Mouse (Mus musculus): ENCODE measurements at regions not wholly inside any gene's neighbourhood (a gene's known extent, or its start where the extent isn't known, plus 50 kb on each side); places are given as distances from the start of the nearest gene placed in this dataset.

DNA sequence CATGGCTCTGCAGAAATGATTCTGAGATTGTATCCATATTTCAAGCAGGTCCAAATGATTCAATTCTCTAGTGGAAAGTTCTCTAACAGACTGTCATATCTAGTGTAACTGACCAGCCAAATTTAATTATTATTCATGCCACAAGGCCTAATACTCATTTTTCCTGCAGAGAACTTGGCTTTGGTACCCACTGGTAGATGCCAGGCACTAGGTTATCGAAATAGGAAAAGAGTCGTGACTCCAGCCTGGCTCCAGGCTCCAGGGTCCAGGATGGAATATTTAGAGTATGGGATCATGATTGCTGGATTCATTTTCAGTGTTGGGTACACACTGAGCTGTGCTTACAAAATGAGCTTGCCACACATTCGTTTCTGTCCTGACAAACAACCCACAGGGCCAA lies 452.4 kb upstream of the Got2 start:
- ATAC-seq (replicated peaks; ENCODE audit: insufficient number of reproducible peaks, insufficient read depth, low FRiP score, low read depth), result no peak

DNA sequence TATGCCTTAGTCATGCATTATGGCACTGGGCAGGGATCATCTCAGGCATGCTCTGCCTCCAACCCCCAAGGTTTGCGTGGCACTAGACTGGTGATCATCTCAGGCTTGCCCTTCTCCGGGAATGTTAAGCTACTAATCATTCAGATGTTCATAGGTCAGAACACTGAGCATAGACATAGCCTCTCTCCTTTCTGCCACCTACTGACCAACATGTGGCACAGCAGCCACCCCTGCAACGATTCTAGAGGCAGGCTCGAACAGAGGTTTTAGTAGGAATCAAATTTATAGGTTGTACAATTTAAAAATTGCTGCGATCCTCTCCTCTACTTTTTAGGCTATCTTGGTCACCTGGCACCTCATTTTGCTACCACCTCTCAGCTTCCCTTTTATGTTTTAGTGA lies 430.0 kb upstream of the Got2 start:
- Histone ChIP-seq H3K4me3 (no peak overlapping the region), H3K4me2 (no peak overlapping the region), H3K4me1 (replicated peaks) (no peaks in the 10 kb centered on the region), H3K9ac (no peak overlapping the region), H3K27ac (no peak overlapping the region), H3K27me3 (no peaks in the 10 kb centered on the region), H3K9me3 (replicated peaks) (no peaks in the 10 kb centered on the region), H3K36me3 (no peaks in the 10 kb centered on the region)
- 66% methylated on average over 5 of the region's 5 CpGs for WGBS
- no peak for ATAC-seq (replicated peaks; ENCODE audit: insufficient number of reproducible peaks, insufficient read depth, low FRiP score, low read depth)

More for the DNA sequence above, 452.4 kb upstream of the Got2 start:
- Histone ChIP-seq H3K27ac (no peak overlapping the region), H3K9ac (no peak overlapping the region), H3K4me3 (no peak overlapping the region), H3K4me1 (replicated peaks) (no peaks in the 10 kb centered on the region), H3K36me3 (no peaks in the 10 kb centered on the region), H3K4me2 (no peak overlapping the region), H3K9me3 (replicated peaks) (no peaks in the 10 kb centered on the region), H3K27me3 (no peaks in the 10 kb centered on the region)
- WGBS, result 71% methylated on average over 3 of the region's 3 CpGs

- Histone ChIP-seq H3K9me3 (replicated peaks) (no peaks in the 10 kb centered on the region), H3K4me2 (no peak overlapping the region), H3K4me1 (replicated peaks) (no peaks in the 10 kb centered on the region), H3K9ac (no peak overlapping the region), H3K4me3 (no peak overlapping the region), H3K27me3 (no peaks in the 10 kb centered on the region), H3K36me3 (no peaks in the 10 kb centered on the region), H3K27ac (no peak overlapping the region)
- ATAC-seq (replicated peaks; ENCODE audit: insufficient number of reproducible peaks, insufficient read depth, low FRiP score, low read depth), result no peak
- 79% methylated on average over 12 of the region's 12 CpGs for WGBS
Measured at GRCm38 (mm10) chr8:96308989-96309718, 420.8 kb upstream of the Got2 start.

DNA sequence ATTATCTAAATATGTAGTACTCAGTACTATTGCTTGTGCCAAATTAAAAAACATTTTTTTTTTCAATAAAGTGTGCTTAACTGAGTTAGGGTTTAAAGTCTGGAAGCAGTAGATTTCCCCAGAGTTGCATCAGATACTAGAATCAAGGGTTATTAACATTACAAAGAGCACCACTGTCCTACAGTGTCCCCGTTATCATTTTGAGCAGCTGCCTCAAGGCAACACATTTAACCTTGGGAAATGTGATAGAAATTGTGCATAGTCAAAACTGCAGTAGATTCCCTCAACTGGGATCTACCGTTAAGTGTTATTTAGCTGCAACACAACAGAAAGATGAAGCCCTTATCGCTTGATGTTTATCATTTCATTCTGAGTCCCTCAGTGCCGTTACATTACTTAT lies 408.3 kb upstream of the Got2 start:
- Histone ChIP-seq H3K27ac (no peak overlapping the region), H3K4me3 (no peak overlapping the region), H3K27me3 (no peaks in the 10 kb centered on the region), H3K9me3 (replicated peaks) (no peaks in the 10 kb centered on the region), H3K4me2 (no peak overlapping the region), H3K9ac (no peak overlapping the region), H3K4me1 (replicated peaks) (no peaks in the 10 kb centered on the region), H3K36me3 (no peaks in the 10 kb centered on the region)
- no peak for ATAC-seq (replicated peaks; ENCODE audit: insufficient number of reproducible peaks, insufficient read depth, low FRiP score, low read depth)
- WGBS, result 81% methylated on average over 4 of the region's 4 CpGs

DNA sequence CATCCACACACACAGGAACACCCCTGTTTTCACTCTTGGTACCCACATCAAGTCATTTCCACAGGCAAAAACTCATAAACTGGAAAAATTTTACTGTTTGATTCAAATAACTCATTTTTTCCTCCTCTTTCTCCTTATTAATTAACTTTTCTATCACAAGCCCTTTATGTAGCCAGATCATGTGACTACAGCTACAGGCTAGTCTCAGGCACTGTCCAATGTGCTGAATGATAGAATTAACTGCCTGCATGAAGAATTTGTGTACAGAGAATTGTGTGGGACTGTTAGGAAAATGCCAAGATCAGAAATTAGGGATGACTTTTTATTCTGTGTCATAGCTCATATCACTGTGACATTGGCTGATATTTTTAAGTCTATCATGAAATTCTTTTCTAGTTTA lies 402.4 kb upstream of the Got2 start:
- Histone ChIP-seq H3K9ac (no peak overlapping the region), H3K4me1 (replicated peaks) (no peaks in the 10 kb centered on the region), H3K4me3 (no peak overlapping the region), H3K4me2 (no peak overlapping the region), H3K9me3 (replicated peaks) (no peaks in the 10 kb centered on the region), H3K27me3 (no peaks in the 10 kb centered on the region), H3K36me3 (no peaks in the 10 kb centered on the region), H3K27ac (no peak overlapping the region)
- no peak for ATAC-seq (replicated peaks; ENCODE audit: insufficient number of reproducible peaks, insufficient read depth, low FRiP score, low read depth)

GRCm38 (mm10) chr8:96289519-96289918 lies 401.2 kb upstream of the Got2 start:
- ATAC-seq (replicated peaks; ENCODE audit: insufficient number of reproducible peaks, insufficient read depth, low FRiP score, low read depth), result no peak
- Histone ChIP-seq H3K4me2 (no peak overlapping the region), H3K4me3 (no peak overlapping the region), H3K9ac (no peak overlapping the region), H3K36me3 (no peaks in the 10 kb centered on the region), H3K27me3 (no peaks in the 10 kb centered on the region), H3K9me3 (replicated peaks) (no peaks in the 10 kb centered on the region), H3K4me1 (replicated peaks) (no peaks in the 10 kb centered on the region), H3K27ac (no peak overlapping the region)
- 66% methylated on average over 3 of the region's 3 CpGs for WGBS

DNA sequence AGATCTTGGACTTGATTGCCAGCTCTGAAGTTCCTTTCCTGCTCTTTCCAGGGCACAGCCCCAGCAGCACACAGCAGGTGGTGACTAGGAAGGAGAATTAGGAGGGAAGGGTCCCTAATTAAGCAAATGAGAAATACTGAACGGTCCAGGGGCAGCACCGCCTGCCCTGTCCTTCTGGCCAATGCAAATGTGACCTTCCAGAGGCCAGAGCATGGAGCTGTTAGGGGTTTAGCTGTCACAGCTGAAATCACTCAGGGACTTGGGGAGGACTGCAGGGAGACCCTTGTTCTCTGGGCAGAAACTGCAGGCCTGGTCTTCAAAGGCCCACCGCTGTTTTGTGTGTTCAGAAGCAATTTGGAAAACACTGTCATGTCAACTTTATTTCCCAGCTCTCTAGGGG lies 400.2 kb upstream of the Got2 start:
- no peak overlapping the region for H3K4me3 ChIP-seq
- H3K27me3 ChIP-seq, result no peaks in the 10 kb centered on the region
- WGBS, result 45% methylated on average over 3 of the region's 3 CpGs
- no peaks in the 10 kb centered on the region for H3K9me3 ChIP-seq (replicated peaks)
- H3K36me3 ChIP-seq, result no peaks in the 10 kb centered on the region
- ATAC-seq (replicated peaks; ENCODE audit: insufficient number of reproducible peaks, insufficient read depth, low FRiP score, low read depth), result no peak
- H3K4me2 ChIP-seq, result no peak overlapping the region
- no peak overlapping the region for H3K9ac ChIP-seq
- no peak overlapping the region for H3K27ac ChIP-seq
- H3K4me1 ChIP-seq (replicated peaks), result no peaks in the 10 kb centered on the region

GRCm38 (mm10) chr8:96277479-96278138 lies 389.3 kb upstream of the Got2 start:
- Histone ChIP-seq H3K4me1 (replicated peaks) (no peaks in the 10 kb centered on the region; the same call in 1 of the 2 replicates), H3K27ac (no peak overlapping the region), H3K9ac (no peak overlapping the region), H3K9me3 (replicated peaks) (no peaks in the 10 kb centered on the region), H3K4me2 (no peak overlapping the region), H3K4me3 (no peak overlapping the region), H3K36me3 (no peaks in the 10 kb centered on the region), H3K27me3 (no peaks in the 10 kb centered on the region)
- ATAC-seq (replicated peaks; ENCODE audit: insufficient number of reproducible peaks, insufficient read depth, low FRiP score, low read depth), result no peak
- 52% methylated on average over 4 of the region's 4 CpGs for WGBS

GRCm38 (mm10) chr8:96277058-96277457 lies 388.7 kb upstream of the Got2 start:
- Histone ChIP-seq H3K9ac (no peak overlapping the region), H3K4me2 (no peak overlapping the region), H3K4me3 (no peak overlapping the region), H3K4me1 (replicated peaks) (no peaks in the 10 kb centered on the region; the same call in 1 of the 2 replicates), H3K27ac (no peak overlapping the region), H3K27me3 (no peaks in the 10 kb centered on the region), H3K9me3 (replicated peaks) (no peaks in the 10 kb centered on the region), H3K36me3 (no peaks in the 10 kb centered on the region)
- WGBS, result 50% methylated on average over 5 of the region's 5 CpGs
- no peak for ATAC-seq (replicated peaks; ENCODE audit: insufficient number of reproducible peaks, insufficient read depth, low FRiP score, low read depth)

- WGBS, result 71% methylated on average over 5 of the region's 5 CpGs
- H3K4me1 ChIP-seq (replicated peaks), result no peaks in the 10 kb centered on the region
- H3K27ac ChIP-seq, result no peak overlapping the region
- H3K27me3 ChIP-seq, result no peaks in the 10 kb centered on the region
- H3K4me3 ChIP-seq, result no peak overlapping the region
- no peaks in the 10 kb centered on the region for H3K36me3 ChIP-seq
- H3K4me2 ChIP-seq, result no peak overlapping the region
- H3K9me3 ChIP-seq (replicated peaks), result no peaks in the 10 kb centered on the region
- H3K9ac ChIP-seq, result no peak overlapping the region
- no peak for ATAC-seq (replicated peaks; ENCODE audit: insufficient number of reproducible peaks, insufficient read depth, low FRiP score, low read depth)
Measured at GRCm38 (mm10) chr8:96256294-96256693, 367.9 kb upstream of the Got2 start.

DNA sequence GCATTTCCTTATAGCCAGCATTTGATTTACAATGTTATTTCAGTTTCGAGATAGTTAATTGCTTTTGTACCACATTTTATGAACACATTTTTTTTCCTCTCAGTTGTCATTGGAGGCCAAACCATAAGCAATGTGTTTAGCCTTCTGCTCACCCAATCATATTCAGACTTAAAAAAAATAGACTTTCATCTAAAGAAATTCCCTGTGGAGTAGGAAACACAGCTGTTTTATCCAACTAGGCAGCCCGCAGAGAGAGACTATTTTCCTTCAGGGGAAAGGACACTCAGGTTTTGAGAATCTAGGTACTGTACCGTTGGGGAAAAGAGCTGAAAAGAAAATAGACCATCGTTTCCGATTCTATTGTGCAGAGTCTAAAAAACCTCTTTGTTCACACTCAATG lies 367.5 kb upstream of the Got2 start:
- 71% methylated on average over 5 of the region's 5 CpGs for WGBS
- no peak for ATAC-seq (replicated peaks; ENCODE audit: insufficient number of reproducible peaks, insufficient read depth, low FRiP score, low read depth)
- Histone ChIP-seq H3K4me3 (no peak overlapping the region), H3K27ac (no peak overlapping the region), H3K4me1 (replicated peaks) (no peaks in the 10 kb centered on the region), H3K36me3 (no peaks in the 10 kb centered on the region), H3K9me3 (replicated peaks) (no peaks in the 10 kb centered on the region), H3K27me3 (no peaks in the 10 kb centered on the region), H3K4me2 (no peak overlapping the region), H3K9ac (no peak overlapping the region)

DNA sequence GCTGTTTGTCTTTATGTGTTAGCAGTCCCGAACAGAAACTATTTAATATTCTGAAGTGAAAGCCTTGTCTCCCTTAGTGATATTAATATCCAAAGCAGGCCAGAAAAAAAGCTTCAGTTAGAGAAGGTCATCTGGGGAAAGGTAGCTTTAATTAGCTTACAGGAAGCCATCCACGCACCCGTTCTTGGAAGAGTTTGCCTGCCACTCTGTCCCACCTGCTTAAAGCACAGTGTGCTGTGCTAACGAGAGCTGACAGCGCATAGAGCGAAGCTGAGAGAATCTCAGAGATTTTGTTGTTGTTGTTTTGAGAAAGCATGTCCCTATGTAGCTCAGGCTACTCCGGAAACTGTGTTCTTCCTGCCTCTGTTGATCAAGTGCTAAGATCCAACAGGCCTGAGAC lies 357.7 kb upstream of the Got2 start:
- no peaks in the 10 kb centered on the region for H3K9me3 ChIP-seq (replicated peaks)
- H3K36me3 ChIP-seq, result no peaks in the 10 kb centered on the region
- H3K4me2 ChIP-seq, result no peak overlapping the region
- 65% methylated on average over 7 of the region's 7 CpGs for WGBS
- ATAC-seq (replicated peaks; ENCODE audit: insufficient number of reproducible peaks, insufficient read depth, low FRiP score, low read depth), result no peak
- H3K4me1 ChIP-seq (replicated peaks), result no peaks in the 10 kb centered on the region
- H3K27me3 ChIP-seq, result no peaks in the 10 kb centered on the region
- H3K9ac ChIP-seq, result no peak overlapping the region
- H3K4me3 ChIP-seq, result no peak overlapping the region
- no peak overlapping the region for H3K27ac ChIP-seq
